Mouse (Mus musculus) bone marrow, adult 2 months (tissue): ENCODE measurements at regions not wholly inside any gene's neighbourhood (a gene's known extent, or its start where the extent isn't known, plus 50 kb on each side); places are given as distances from the start of the nearest gene placed in this dataset.

Experiments used
- CTCF ChIP-seq: fragments of 200-500 bp; IDR thresholded peaks from 2 replicates; pipeline ENCODE4 v1.5.1; 2011; ENCODE audit warnings: low read length, control low read depth; ENCODE audit not compliant: control insufficient read depth, insufficient read depth
- POLR2A ChIP-seq: fragments of 200-500 bp; IDR thresholded peaks from 2 replicates; pipeline ENCODE4 v1.6.1; 2011; ENCODE audit warnings: low read depth, mild to moderate bottlenecking, control low read depth, low read length, borderline replicate concordance; ENCODE audit not compliant: control insufficient read depth

GRCm38 (mm10) chr13:39440907-39441306 lies 480.2 kb upstream of the Slc35b3 start:
- TF ChIP-seq CTCF (peak; percentile 60), POLR2A (no peak)
